Mouse (Mus musculus): Measurements from ENCODE around the gene Psmd13. TPM values are rescaled to one million over a fixed set of nuclear protein-coding genes. Genes with fewer than 3 reads are reported as not detected.
A peak's percentile ranks its signal among the peaks of the same experiment; 100 is the strongest.

The Psmd13 gene
- polyA plus RNA-seq, 1 experiment from 2014 or later: 254 TPM

DNA sequence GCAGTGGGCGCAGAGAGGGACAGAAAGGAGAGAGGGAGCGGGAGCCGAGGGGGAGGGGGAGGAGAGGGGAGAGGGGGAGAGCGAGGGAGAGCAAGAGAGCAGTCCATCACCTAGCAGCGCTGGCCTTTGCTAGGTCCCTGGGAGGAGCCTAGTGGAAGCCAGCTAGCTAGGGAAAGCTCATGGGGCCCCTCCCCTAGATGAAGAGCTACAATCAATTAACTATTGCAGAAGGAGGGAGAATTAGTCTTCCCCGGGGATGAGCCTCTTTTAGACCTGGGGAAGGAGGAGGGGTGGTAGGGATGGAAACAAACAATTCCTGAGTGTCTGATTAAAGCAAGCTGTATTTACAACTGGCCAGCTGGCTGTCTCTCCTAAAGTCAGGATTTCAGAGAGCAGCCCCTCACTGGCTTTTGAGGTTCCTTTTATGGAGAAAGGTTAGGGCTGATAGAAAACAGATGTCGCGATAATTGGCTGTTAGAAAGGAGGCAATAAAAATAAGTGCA is 58.0 kb downstream of the Psmd13 start:
- WGBS: 2% methylated on average over 8 of the region's 8 CpGs
- no peak overlapping the region for H3K9ac ChIP-seq (replicated peaks)
- H3K36me3 ChIP-seq: no peaks in the 10 kb centered on the region
- ATAC-seq (ENCODE audit: low FRiP score): peak; percentile 75
- peaks cover 27% of the 10 kb centered on the region for H3K4me1 ChIP-seq
- peak overlapping the region; percentile 48 for H3K27ac ChIP-seq (replicated peaks)
- no peaks in the 10 kb centered on the region for H3K9me3 ChIP-seq (replicated peaks)
- 0 out of 2 replicates have a peak, but pooled peaks cover 4% of the 10 kb centered on the region for H3K27me3 ChIP-seq (replicated peaks)
- no peak overlapping the region for H3K4me3 ChIP-seq (replicated peaks)
- peak overlapping the region; percentile 33 for H3K4me2 ChIP-seq

DNA sequence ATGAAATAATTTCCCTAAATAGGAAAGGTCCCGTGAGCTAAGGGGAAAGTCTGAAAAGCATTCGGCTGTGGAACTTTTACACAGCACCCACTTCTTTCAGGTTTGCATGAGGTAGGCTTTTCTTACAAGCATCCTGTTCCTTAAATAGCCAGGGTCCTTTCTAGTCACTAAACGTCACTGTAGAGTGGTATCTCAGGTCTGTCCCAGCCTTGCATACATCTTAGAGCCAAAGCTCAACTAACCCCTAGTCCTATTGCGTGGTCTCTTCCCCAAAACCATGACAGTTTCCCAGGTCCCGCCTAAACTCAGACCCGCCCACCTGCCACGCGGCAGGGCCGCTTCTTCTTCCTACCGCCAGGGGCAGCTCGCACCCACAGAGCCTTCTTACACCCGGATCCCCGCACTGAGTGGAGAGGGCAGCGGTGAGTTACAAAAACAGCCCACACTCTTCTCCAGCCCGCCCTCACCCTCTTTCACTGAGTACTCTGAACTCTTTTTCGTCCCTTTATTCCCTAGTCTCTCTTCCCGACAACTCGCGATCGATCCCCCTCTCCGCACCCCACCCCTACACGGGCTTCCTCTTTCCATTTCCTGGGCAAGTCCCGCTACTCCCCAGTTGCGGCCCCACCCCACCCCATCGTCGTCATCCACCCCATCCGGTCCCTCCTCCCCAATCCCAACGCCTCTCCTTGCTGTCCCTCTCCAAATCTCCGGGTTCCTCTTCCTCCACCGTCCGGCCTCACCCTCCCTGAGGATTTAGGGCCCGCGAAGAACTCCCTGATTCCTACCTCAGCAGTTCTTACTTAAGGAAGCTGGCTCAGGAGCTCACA is 59.7 kb downstream of the Psmd13 start, which contains the start of gene Pgghg:
Pgghg (plus strand) TSS at position 170 of the 830 bp plus-strand sequence.
- Histone ChIP-seq H3K27me3 (replicated peaks) (no peaks in the 10 kb centered on the region), H3K4me2 (peak within 1 kb of the TSS; percentile 58), H3K36me3 (no peaks in the 10 kb centered on the region), H3K27ac (replicated peaks) (peak within 1 kb of the TSS; percentile 77), H3K9ac (replicated peaks) (peak within 1 kb of the TSS; percentile 40), H3K4me3 (replicated peaks) (peak within 1 kb of the TSS; percentile 42), H3K4me1 (peaks cover 27% of the 10 kb centered on the region), H3K9me3 (replicated peaks) (no peaks in the 10 kb centered on the region)
- ATAC-seq (ENCODE audit: low FRiP score): peak; percentile 70
- 3% methylated on average over 33 of the region's 33 CpGs for WGBS

DNA sequence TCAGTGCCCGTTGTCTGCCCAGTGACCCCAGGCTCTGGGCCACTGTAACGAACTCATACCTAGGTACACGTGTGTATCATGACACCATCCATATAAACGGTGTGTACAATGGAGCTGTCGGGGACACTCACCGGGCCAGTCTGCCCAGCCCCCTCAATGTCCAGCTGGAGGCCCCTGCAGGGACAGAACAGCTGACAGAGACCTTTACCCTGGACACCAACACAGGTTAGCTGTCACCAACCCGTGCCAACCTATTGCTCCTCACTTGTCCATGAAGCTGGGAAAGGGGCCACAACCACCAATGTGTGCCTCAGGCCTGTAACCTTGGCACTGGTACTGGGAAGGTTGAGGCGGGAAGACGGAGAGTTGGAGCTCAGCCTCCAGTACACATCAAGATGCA is 60.6 kb downstream of the Psmd13 start:
- Histone ChIP-seq H3K27me3 (replicated peaks) (no peaks in the 10 kb centered on the region), H3K36me3 (no peaks in the 10 kb centered on the region), H3K9me3 (replicated peaks) (no peaks in the 10 kb centered on the region), H3K4me3 (replicated peaks) (peak overlapping the region; percentile 42), H3K27ac (replicated peaks) (peak overlapping the region; percentile 77), H3K9ac (replicated peaks) (0 out of 2 replicates have a peak overlapping the region, but pooled peaks have one; percentile 40), H3K4me2 (peak overlapping the region; percentile 58), H3K4me1 (peaks cover 27% of the 10 kb centered on the region)
- ATAC-seq (ENCODE audit: low FRiP score): no peak
- 67% methylated on average over 9 of the region's 9 CpGs for whole genome bisulfite sequencing

DNA sequence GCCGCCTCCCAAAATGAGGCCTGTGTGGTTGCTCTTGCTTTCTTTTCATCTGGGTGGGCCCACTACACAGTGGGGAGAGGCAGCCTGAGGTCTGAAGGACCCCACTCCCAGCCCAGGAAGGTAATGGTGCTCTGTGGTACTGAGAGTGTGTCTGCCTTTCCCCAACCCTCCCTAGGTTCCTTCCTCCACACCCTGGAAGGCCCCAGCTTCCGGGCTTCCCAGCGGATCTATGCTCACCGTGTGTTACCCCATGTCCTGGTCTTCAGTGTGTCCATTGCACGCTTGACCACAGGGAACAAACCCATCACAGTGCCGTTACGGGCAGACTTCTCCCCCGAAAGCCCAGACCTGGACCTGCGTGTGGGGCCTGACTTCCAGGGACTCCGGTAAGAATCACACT is 61.0 kb downstream of the Psmd13 start:
- Histone ChIP-seq H3K36me3 (no peaks in the 10 kb centered on the region), H3K9ac (replicated peaks) (no peak overlapping the region)
- 92% methylated on average over 10 of the region's 10 CpGs for WGBS

GRCm38 (mm10) chr7:140943356-140943755 is 61.6 kb downstream of the Psmd13 start:
- Histone ChIP-seq H3K4me2 (no peak overlapping the region), H3K36me3 (no peaks in the 10 kb centered on the region), H3K9ac (replicated peaks) (no peak overlapping the region), H3K27ac (replicated peaks) (no peak overlapping the region), H3K27me3 (replicated peaks) (no peaks in the 10 kb centered on the region), H3K9me3 (replicated peaks) (no peaks in the 10 kb centered on the region), H3K4me3 (replicated peaks) (no peak overlapping the region), H3K4me1 (peaks cover 27% of the 10 kb centered on the region)
- ATAC-seq (ENCODE audit: low FRiP score): no peak
- WGBS: 83% methylated on average over 4 of the region's 4 CpGs

More for the DNA sequence above, 61.0 kb downstream of the Psmd13 start:
- Histone ChIP-seq H3K27me3 (replicated peaks) (no peaks in the 10 kb centered on the region), H3K27ac (replicated peaks) (no peak overlapping the region), H3K4me1 (peaks cover 27% of the 10 kb centered on the region), H3K4me3 (replicated peaks) (no peak overlapping the region), H3K4me2 (no peak overlapping the region), H3K9me3 (replicated peaks) (no peaks in the 10 kb centered on the region)
- no peak for ATAC-seq (ENCODE audit: low FRiP score)

GRCm38 (mm10) chr7:140944236-140944635 is 62.5 kb downstream of the Psmd13 start:
- no peaks in the 10 kb centered on the region for H3K9me3 ChIP-seq (replicated peaks)
- ATAC-seq (ENCODE audit: low FRiP score): no peak
- 92% methylated on average over 7 of the region's 7 CpGs for WGBS
- peaks cover 25% of the 10 kb centered on the region for H3K4me1 ChIP-seq
- no peak overlapping the region for H3K4me2 ChIP-seq
- no peak overlapping the region for H3K9ac ChIP-seq (replicated peaks)
- no peak overlapping the region for H3K4me3 ChIP-seq (replicated peaks)
- no peak overlapping the region for H3K27ac ChIP-seq (replicated peaks)
- no peaks in the 10 kb centered on the region for H3K36me3 ChIP-seq
- H3K27me3 ChIP-seq (replicated peaks): no peaks in the 10 kb centered on the region

- Histone ChIP-seq H3K4me2 (no peak overlapping the region), H3K36me3 (no peaks in the 10 kb centered on the region), H3K4me3 (replicated peaks) (no peak overlapping the region), H3K27me3 (replicated peaks) (no peaks in the 10 kb centered on the region), H3K9ac (replicated peaks) (no peak overlapping the region), H3K9me3 (replicated peaks) (no peaks in the 10 kb centered on the region), H3K27ac (replicated peaks) (no peak overlapping the region), H3K4me1 (peaks cover 15% of the 10 kb centered on the region)
- no peak for ATAC-seq (ENCODE audit: low FRiP score)
- 93% methylated on average over 5 of the region's 5 CpGs for WGBS
These were observed 63.5 kb downstream of the Psmd13 start for GRCm38 (mm10) chr7:140945247-140945646.

DNA sequence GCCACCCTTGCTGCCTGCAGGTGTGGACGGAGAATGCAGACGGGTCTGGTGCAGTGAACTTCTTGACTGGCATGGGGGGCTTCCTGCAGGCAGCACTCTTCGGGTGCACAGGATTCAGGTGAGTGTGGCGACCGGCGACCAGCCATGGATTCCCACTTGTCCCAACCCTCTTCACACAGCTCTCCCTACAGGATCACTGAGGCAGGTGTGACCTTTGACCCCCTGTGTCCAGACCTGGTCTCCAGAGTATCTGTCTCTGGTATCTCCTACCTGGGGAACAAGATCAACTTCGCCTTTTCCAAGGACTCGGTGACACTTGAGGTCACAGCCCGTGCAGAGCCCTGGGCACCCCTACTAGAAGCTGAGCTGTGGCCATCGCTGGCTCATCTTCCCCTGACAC is 64.5 kb downstream of the Psmd13 start:
- Histone ChIP-seq H3K4me1 (peaks cover 17% of the 10 kb centered on the region), H3K9ac (replicated peaks) (no peak overlapping the region), H3K9me3 (replicated peaks) (no peaks in the 10 kb centered on the region), H3K27ac (replicated peaks) (no peak overlapping the region), H3K4me2 (no peak overlapping the region), H3K36me3 (no peaks in the 10 kb centered on the region), H3K4me3 (replicated peaks) (no peak overlapping the region), H3K27me3 (replicated peaks) (no peaks in the 10 kb centered on the region)
- 90% methylated on average over 10 of the region's 10 CpGs for WGBS
- ATAC-seq (ENCODE audit: low FRiP score): no peak

GRCm38 (mm10) chr7:140946980-140947379 is 65.2 kb downstream of the Psmd13 start:
- H3K9me3 ChIP-seq (replicated peaks): no peaks in the 10 kb centered on the region
- no peak overlapping the region for H3K4me3 ChIP-seq (replicated peaks)
- WGBS: 76% methylated on average over 7 of the region's 7 CpGs
- H3K4me2 ChIP-seq: no peak overlapping the region
- H3K9ac ChIP-seq (replicated peaks): no peak overlapping the region
- no peaks in the 10 kb centered on the region for H3K27me3 ChIP-seq (replicated peaks)
- H3K4me1 ChIP-seq: peaks cover 13% of the 10 kb centered on the region; the same call in 1 of the 2 replicates
- no peaks in the 10 kb centered on the region for H3K36me3 ChIP-seq
- ATAC-seq (ENCODE audit: low FRiP score): no peak
- H3K27ac ChIP-seq (replicated peaks): no peak overlapping the region

DNA sequence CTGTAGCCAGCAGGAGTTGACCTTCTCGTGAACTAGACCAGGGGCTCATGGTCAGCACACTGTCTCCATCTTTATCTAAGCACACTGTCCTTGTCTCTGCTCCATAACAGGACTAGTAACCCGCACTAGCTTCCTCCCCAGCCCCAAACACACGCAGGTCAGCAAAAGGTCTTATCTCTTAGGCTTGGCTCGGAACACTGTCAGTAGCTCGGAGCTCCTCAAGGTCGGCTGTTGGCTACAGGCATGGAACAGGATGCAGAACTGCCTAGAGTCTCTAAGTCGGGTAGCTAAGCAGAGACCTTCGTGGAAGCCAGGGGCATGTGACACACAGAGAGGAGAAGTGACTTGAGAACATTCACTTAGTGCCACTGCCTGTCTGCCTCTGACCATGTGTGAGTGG is 66.4 kb downstream of the Psmd13 start:
- no peaks in the 10 kb centered on the region for H3K27me3 ChIP-seq (replicated peaks)
- H3K36me3 ChIP-seq: no peaks in the 10 kb centered on the region
- no peak for ATAC-seq (ENCODE audit: low FRiP score)
- H3K4me1 ChIP-seq: peaks cover 10% of the 10 kb centered on the region; the same call in 1 of the 2 replicates
- no peak overlapping the region for H3K4me2 ChIP-seq
- 88% methylated on average over 8 of the region's 8 CpGs for WGBS
- H3K27ac ChIP-seq (replicated peaks): no peak overlapping the region
- no peak overlapping the region for H3K9ac ChIP-seq (replicated peaks)
- H3K9me3 ChIP-seq (replicated peaks): no peaks in the 10 kb centered on the region
- H3K4me3 ChIP-seq (replicated peaks): no peak overlapping the region
